Mouse (Mus musculus) kidney, adult 11 months (tissue): ENCODE measurements at regions not wholly inside any gene's neighbourhood (a gene's known extent, or its start where the extent isn't known, plus 50 kb on each side); places are given as distances from the start of the nearest gene placed in this dataset.
A peak's percentile ranks its signal among the peaks of the same experiment; 100 is the strongest.

Source experiments
- DNase-seq: peaks from one replicate; pipeline ENCODE4 v3.0.0; 2022

GRCm38 (mm10) chr4:80691774-80692485 is 142.0 kb upstream of the Tyrp1 start:
- no peak for DNase-seq

- DNase-seq = no peak
Observed at GRCm38 (mm10) chr4:80712698-80713097, 121.2 kb upstream of the Tyrp1 start.

- no peak for DNase-seq
Observed at GRCm38 (mm10) chr4:80744975-80745734, 88.8 kb upstream of the Tyrp1 start.

- no peak for DNase-seq
Observed at GRCm38 (mm10) chr4:80752259-80752658, 81.7 kb upstream of the Tyrp1 start.

GRCm38 (mm10) chr4:80756114-80756513 is 77.8 kb upstream of the Tyrp1 start:
- DNase-seq = no peak

GRCm38 (mm10) chr4:80764024-80764423 is 69.9 kb upstream of the Tyrp1 start:
- DNase-seq = no peak

- peak; percentile 5 for DNase-seq
Observed at GRCm38 (mm10) chr4:80765781-80766180, 68.1 kb upstream of the Tyrp1 start.

GRCm38 (mm10) chr4:80767447-80767846 is 66.5 kb upstream of the Tyrp1 start:
- no peak for DNase-seq
